Mouse (Mus musculus) MEL (cell line): ENCODE measurements at regions not wholly inside any gene's neighbourhood (a gene's known extent, or its start where the extent isn't known, plus 50 kb on each side); places are given as distances from the start of the nearest gene placed in this dataset.

Experiments
- DNase-seq: peaks from one replicate; pipeline ENCODE4 v3.0.0; 2011; ENCODE audit warnings: low read depth, low spot score
- H3K27ac ChIP-seq: 2 replicates; pipeline ENCODE4 v1.5.1; 2012; ENCODE audit warnings: low read depth, mild to moderate bottlenecking, control low read depth, low read length, moderate library complexity; ENCODE audit not compliant: control insufficient read depth
- H3K27me3 ChIP-seq, 2 experiments: fragments of 150-350 bp in 1 of 2; sonication (generic) in 1 of 2; 2 replicates each; pipeline ENCODE4 v1.6.1; 2012; ENCODE audit warnings: low read length in 2 of 2, mild to moderate bottlenecking in 2 of 2, improper control_type of control experiment in 1 of 2, moderate library complexity in 1 of 2; ENCODE audit not compliant: insufficient read depth in 2 of 2, control insufficient read depth in 1 of 2
- H3K36me3 ChIP-seq, 2 experiments: 2 replicates each; pipeline ENCODE4 v1.6.1; 2012 to 2014; ENCODE audit warnings: low read length in 2 of 2, improper control_type of control experiment in 1 of 2, inconsistent platforms in 1 of 2, mild to moderate bottlenecking in 1 of 2; ENCODE audit not compliant: insufficient read depth in 2 of 2, control insufficient read depth in 1 of 2
- H3K4me1 ChIP-seq, 2 experiments: fragments of 150-350 bp in 1 of 2; sonication (generic) in 1 of 2; 2 replicates each; pipeline ENCODE4 v1.6.1; 2012; ENCODE audit warnings: low read length in 2 of 2, improper control_type of control experiment in 1 of 2, mild to moderate bottlenecking in 1 of 2; ENCODE audit not compliant: insufficient read depth in 2 of 2, control insufficient read depth in 1 of 2
- H3K4me3 ChIP-seq, 2 experiments: fragments of 150-350 bp in 1 of 2; sonication (generic) in 1 of 2; 2 replicates each; pipeline ENCODE4 v1.5.1; 2012; ENCODE audit warnings: low read depth in 2 of 2, low read length in 2 of 2, mild to moderate bottlenecking in 2 of 2, moderate library complexity in 2 of 2, control low read depth in 1 of 2, improper control_type of control experiment in 1 of 2; ENCODE audit not compliant: control insufficient read depth in 1 of 2, insufficient read depth in 1 of 2
- H3K79me2 ChIP-seq: 2 replicates; pipeline ENCODE4 v1.6.1; 2012; ENCODE audit warnings: mild to moderate bottlenecking, low read length, moderate library complexity; ENCODE audit not compliant: control insufficient read depth, poor library complexity, insufficient read depth
- H3K9ac ChIP-seq: 2 replicates; pipeline ENCODE4 v1.6.1; 2012; ENCODE audit warnings: low read depth, mild to moderate bottlenecking, control low read depth, low read length, moderate library complexity; ENCODE audit not compliant: control insufficient read depth, poor library complexity, severe bottlenecking
- H3K9me3 ChIP-seq: fragments of 150-350 bp; sonication (generic); replicated peaks from 2 replicates; pipeline ENCODE4 v1.6.1; 2012; ENCODE audit warnings: mild to moderate bottlenecking, low read length, improper control_type of control experiment, moderate library complexity; ENCODE audit not compliant: insufficient read depth
- CHD2 ChIP-seq: IDR thresholded peaks from 2 replicates; pipeline ENCODE4 v1.6.1; 2011; ENCODE audit warnings: low read length, improper control_type of control experiment
- CTCF ChIP-seq, 3 experiments: IDR thresholded peaks in 2 of 3; conservative IDR thresholded peaks in 1 of 3; 2 replicates each; pipeline ENCODE4 v1.5.1; 2011 to 2012; ENCODE audit warnings: low read length in 3 of 3, low read depth in 2 of 3, mild to moderate bottlenecking in 2 of 3, improper control_type of control experiment in 1 of 3, inconsistent platforms in 1 of 3, mixed read lengths in 1 of 3, moderate library complexity in 1 of 3; ENCODE audit not compliant: control insufficient read depth in 1 of 3, insufficient read depth in 1 of 3, poor library complexity in 1 of 3, severe bottlenecking in 1 of 3
- E2F4 ChIP-seq: IDR thresholded peaks from 2 replicates; pipeline ENCODE4 v1.6.1; 2011; ENCODE audit warnings: low read depth, low read length, improper control_type of control experiment, borderline replicate concordance
- ELF1 ChIP-seq: IDR thresholded peaks from 2 replicates; pipeline ENCODE4 v1.6.1; 2014; ENCODE audit warnings: low read depth, mild to moderate bottlenecking, inconsistent platforms, low read length, improper control_type of control experiment, moderate library complexity
- GABPA ChIP-seq: IDR thresholded peaks from 2 replicates; pipeline ENCODE4 v1.6.1; 2012; ENCODE audit warnings: low read depth, mild to moderate bottlenecking, inconsistent platforms, low read length, improper control_type of control experiment, moderate library complexity
- MAFK ChIP-seq: IDR thresholded peaks from 2 replicates; pipeline ENCODE4 v1.6.1; 2011; ENCODE audit warnings: low read depth, mild to moderate bottlenecking, low read length, improper control_type of control experiment, borderline replicate concordance
- MAX ChIP-seq: IDR thresholded peaks from 2 replicates; pipeline ENCODE4 v1.6.1; 2011; ENCODE audit warnings: low read length, improper control_type of control experiment
- MEF2A ChIP-seq: IDR thresholded peaks from 2 replicates; pipeline ENCODE4 v1.6.1; 2014; ENCODE audit warnings: low read depth, mild to moderate bottlenecking, inconsistent platforms, low read length, improper control_type of control experiment; ENCODE audit not compliant: poor library complexity, insufficient replicate concordance, severe bottlenecking; ENCODE audit errors: extremely low read depth
- MXI1 ChIP-seq: IDR thresholded peaks from 2 replicates; pipeline ENCODE4 v1.6.1; 2011; ENCODE audit warnings: mild to moderate bottlenecking, low read depth, low read length, improper control_type of control experiment
- MYB ChIP-seq: IDR thresholded peaks from 2 replicates; pipeline ENCODE4 v1.6.1; 2011; ENCODE audit warnings: mild to moderate bottlenecking, low read depth, low read length, improper control_type of control experiment
- MYC ChIP-seq: IDR thresholded peaks from 2 replicates; pipeline ENCODE4 v1.6.1; 2011; ENCODE audit warnings: low read depth, mild to moderate bottlenecking, low read length, improper control_type of control experiment, moderate library complexity
- POLR2AphosphoS5 ChIP-seq: IDR thresholded peaks from 2 replicates; pipeline ENCODE4 v1.6.1; 2012; ENCODE audit warnings: low read depth, borderline replicate concordance, mild to moderate bottlenecking, inconsistent platforms, low read length, moderate library complexity, mixed read lengths
- RAD21 ChIP-seq: IDR thresholded peaks from 2 replicates; pipeline ENCODE4 v1.6.1; 2011; ENCODE audit warnings: mild to moderate bottlenecking, low read depth, low read length, improper control_type of control experiment
- RCOR1 ChIP-seq: IDR thresholded peaks from 2 replicates; pipeline ENCODE4 v1.6.1; 2012; ENCODE audit warnings: low read depth, mild to moderate bottlenecking, inconsistent platforms, low read length, improper control_type of control experiment
- SIN3A ChIP-seq: IDR thresholded peaks from 2 replicates; pipeline ENCODE4 v1.6.1; 2012; ENCODE audit warnings: low read length, improper control_type of control experiment, inconsistent platforms
- SMC3 ChIP-seq: IDR thresholded peaks from 2 replicates; pipeline ENCODE4 v1.6.1; 2011; ENCODE audit warnings: low read depth, low read length, improper control_type of control experiment
- TCF12 ChIP-seq: IDR thresholded peaks from 2 replicates; pipeline ENCODE4 v1.6.1; 2014; ENCODE audit warnings: low read depth, mild to moderate bottlenecking, inconsistent platforms, low read length, improper control_type of control experiment, moderate library complexity
- UBTF ChIP-seq: IDR thresholded peaks from 2 replicates; pipeline ENCODE4 v1.6.1; 2012; ENCODE audit warnings: low read depth, mild to moderate bottlenecking, inconsistent platforms, low read length, improper control_type of control experiment, moderate library complexity, borderline replicate concordance; ENCODE audit not compliant: insufficient read depth
- USF1 ChIP-seq: IDR thresholded peaks from 2 replicates; pipeline ENCODE4 v1.6.1; 2014; ENCODE audit warnings: low read depth, mild to moderate bottlenecking, inconsistent platforms, low read length, improper control_type of control experiment, moderate library complexity
- ZMIZ1 ChIP-seq: IDR thresholded peaks from 2 replicates; pipeline ENCODE4 v1.6.1; 2012; ENCODE audit warnings: low read depth, mild to moderate bottlenecking, inconsistent platforms, low read length, improper control_type of control experiment, moderate library complexity

- no peaks in the 10 kb centered on the region for H3K4me1 ChIP-seq
- no peak overlapping the region for H3K9ac ChIP-seq
- H3K27ac ChIP-seq: no peak overlapping the region
- no peak for DNase-seq
- no peaks in the 10 kb centered on the region for H3K27me3 ChIP-seq
- no peak overlapping the region for H3K4me3 ChIP-seq
- TF ChIP-seq USF1: no peak
- no peak for TF ChIP-seq GABPA
- TF ChIP-seq MXI1: no peak
- no peak for TF ChIP-seq RAD21
- no peaks in the 10 kb centered on the region for H3K36me3 ChIP-seq
- H3K9me3 ChIP-seq: no peaks in the 10 kb centered on the region
- H3K79me2 ChIP-seq: no peaks in the 10 kb centered on the region
Measured at GRCm38 (mm10) chr3:42327708-42328107, 585.3 kb downstream of the D3Ertd751e start.

DNA sequence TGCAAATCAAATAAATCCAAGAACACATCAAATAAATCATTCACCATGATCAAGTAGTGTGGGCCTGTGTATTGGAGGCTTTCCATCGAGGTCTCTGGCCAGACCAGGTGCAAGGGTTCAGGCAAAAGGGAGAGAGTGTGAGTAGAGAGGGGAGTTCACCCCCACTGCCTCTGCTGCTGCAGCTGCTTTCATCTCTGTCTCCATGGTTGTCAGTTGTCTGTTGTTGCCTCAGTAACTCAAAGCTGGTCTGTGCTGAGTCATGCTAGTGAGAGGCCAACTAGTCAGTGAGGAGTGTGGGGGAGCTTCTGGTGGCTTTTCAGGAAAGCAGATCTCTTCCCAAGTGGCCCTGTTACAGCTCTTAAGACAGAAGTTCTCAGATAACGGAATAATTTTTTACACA lies 600.4 kb downstream of the D3Ertd751e start:
- Histone ChIP-seq H3K79me2 (no peaks in the 10 kb centered on the region), H3K36me3 (no peaks in the 10 kb centered on the region), H3K4me1 (no peaks in the 10 kb centered on the region), H3K9ac (no peak overlapping the region), H3K4me3 (no peak overlapping the region), H3K9me3 (no peaks in the 10 kb centered on the region), H3K27me3 (no peaks in the 10 kb centered on the region), H3K27ac (no peak overlapping the region)
- no peak for TF ChIP-seq MAX
- no peak for TF ChIP-seq RAD21
- no peak for TF ChIP-seq SMC3
- TF ChIP-seq MYC: no peak
- no peak for TF ChIP-seq RCOR1
- TF ChIP-seq GABPA: no peak
- no peak for TF ChIP-seq MYB
- TF ChIP-seq E2F4: no peak
- TF ChIP-seq ELF1: no peak
- no peak for TF ChIP-seq CTCF (IDR thresholded peaks at IDR 0.05 in 2 of 3, conservative IDR thresholded peaks at IDR 0.05 in 1 of 3; ENCODE audit: control insufficient read depth in 1 of 3, insufficient read depth in 1 of 3, low read depth in 2 of 3, low read length in 3 of 3, poor library complexity in 1 of 3, severe bottlenecking in 1 of 3)
- no peak for DNase-seq

DNA sequence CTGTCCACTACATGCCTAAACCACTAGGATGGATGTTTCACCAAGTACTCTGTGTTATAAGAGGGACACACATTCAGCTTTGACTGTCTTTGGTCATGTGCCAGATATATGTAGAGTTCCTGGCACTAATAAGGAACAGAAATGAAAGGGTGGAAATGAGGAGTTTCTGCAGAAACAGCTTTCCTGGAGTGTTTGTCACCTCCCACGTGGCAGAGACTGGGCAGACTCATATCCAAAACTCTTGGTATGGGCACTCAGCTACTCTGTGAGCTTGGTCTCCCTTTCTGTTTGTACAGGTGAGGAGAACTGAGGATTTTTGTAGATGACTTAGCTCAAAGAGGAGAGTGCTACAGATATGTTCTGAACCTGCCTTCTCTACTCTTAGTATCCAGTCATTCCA lies 634.4 kb downstream of the D3Ertd751e start:
- TF ChIP-seq ZMIZ1: no peak
- TF ChIP-seq MAX: no peak
- TF ChIP-seq UBTF: no peak
- TF ChIP-seq USF1: no peak
- no peak for TF ChIP-seq POLR2AphosphoS5
- TF ChIP-seq CHD2: no peak
- TF ChIP-seq GABPA: no peak
- no peak for TF ChIP-seq RCOR1
- TF ChIP-seq MXI1: no peak
- no peak for TF ChIP-seq TCF12
- no peak for TF ChIP-seq MEF2A
- TF ChIP-seq SIN3A: no peak
- no peak for TF ChIP-seq CTCF (IDR thresholded peaks at IDR 0.05 in 2 of 3, conservative IDR thresholded peaks at IDR 0.05 in 1 of 3; ENCODE audit: control insufficient read depth in 1 of 3, insufficient read depth in 1 of 3, low read depth in 2 of 3, low read length in 3 of 3, poor library complexity in 1 of 3, severe bottlenecking in 1 of 3)
- TF ChIP-seq MAFK: no peak
- no peak for TF ChIP-seq ELF1
- H3K4me3 ChIP-seq: no peak overlapping the region
- no peak for DNase-seq

More for the DNA sequence above, 634.4 kb downstream of the D3Ertd751e start:
- Histone ChIP-seq H3K9me3 (no peaks in the 10 kb centered on the region), H3K36me3 (no peaks in the 10 kb centered on the region), H3K79me2 (no peaks in the 10 kb centered on the region), H3K27ac (no peak overlapping the region), H3K27me3 (no peaks in the 10 kb centered on the region), H3K9ac (no peak overlapping the region), H3K4me1 (no peaks in the 10 kb centered on the region)
